Mouse (Mus musculus) embryonic fibroblast, embryonic 13.5 days (primary cell): ENCODE measurements around the gene Cmtr1. TPM values are rescaled to one million over a fixed set of nuclear protein-coding genes. Genes with fewer than 3 reads are reported as not detected.

ENCODE experiments used
- H3K27ac ChIP-seq: 2 replicates; pipeline ENCODE4 v1.5.1; 2012; ENCODE audit warnings: low read length, control low read depth, inconsistent platforms; ENCODE audit not compliant: insufficient read depth
- H3K4me1 ChIP-seq: 2 replicates; pipeline ENCODE4 v1.6.1; 2011; ENCODE audit warnings: low read length; ENCODE audit not compliant: control insufficient read depth, insufficient read depth
- H3K4me3 ChIP-seq: 2 replicates; pipeline ENCODE4 v1.5.1; 2011; ENCODE audit warnings: mild to moderate bottlenecking, control low read depth, low read length; ENCODE audit not compliant: insufficient read depth
- CTCF ChIP-seq: IDR thresholded peaks from 2 replicates; pipeline ENCODE4 v1.5.1; 2011; ENCODE audit warnings: mild to moderate bottlenecking, control low read depth, low read length, moderate library complexity, borderline replicate concordance; ENCODE audit not compliant: insufficient read depth
- POLR2A ChIP-seq: IDR thresholded peaks from 2 replicates; pipeline ENCODE4 v1.6.1; 2011; ENCODE audit warnings: low read depth, mild to moderate bottlenecking, control low read depth, low read length, moderate library complexity
- polyA plus RNA-seq: library from polyadenylated mRNA; stranded (reverse); fragments of >200 nt; gene quantifications from 2 replicates; pipeline ENCODE4 v1.2.4, GENCODE M21; 2011; ENCODE audit warnings: low read depth; ENCODE audit not compliant: missing spikeins, insufficient read length

The Cmtr1 gene
- polyA plus RNA-seq, 1 experiment, result 68.9 TPM

DNA sequence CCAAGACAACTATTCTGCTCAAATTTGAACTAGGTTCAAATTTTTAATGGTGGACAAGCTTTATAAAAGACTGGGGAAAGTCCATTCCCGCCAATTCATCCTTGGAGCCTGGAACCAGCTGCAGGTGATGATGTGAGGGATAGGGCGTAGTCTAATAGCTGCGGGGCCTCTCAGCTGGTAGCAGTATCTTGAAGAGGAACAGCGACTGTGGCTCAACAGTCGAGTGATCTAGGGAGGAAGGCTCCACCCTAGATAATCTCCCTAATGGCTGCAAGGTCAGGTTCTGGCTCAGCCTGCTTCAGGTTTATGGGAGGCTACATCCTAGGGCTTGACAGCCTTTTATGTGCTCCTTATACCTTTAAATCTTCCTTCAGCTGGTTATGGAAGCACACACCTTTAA lies 30.8 kb upstream of the Cmtr1 start:
- TF ChIP-seq POLR2A (no peak), CTCF (no peak)
- Histone ChIP-seq H3K4me3 (no peak overlapping the region), H3K27ac (no peak overlapping the region)

DNA sequence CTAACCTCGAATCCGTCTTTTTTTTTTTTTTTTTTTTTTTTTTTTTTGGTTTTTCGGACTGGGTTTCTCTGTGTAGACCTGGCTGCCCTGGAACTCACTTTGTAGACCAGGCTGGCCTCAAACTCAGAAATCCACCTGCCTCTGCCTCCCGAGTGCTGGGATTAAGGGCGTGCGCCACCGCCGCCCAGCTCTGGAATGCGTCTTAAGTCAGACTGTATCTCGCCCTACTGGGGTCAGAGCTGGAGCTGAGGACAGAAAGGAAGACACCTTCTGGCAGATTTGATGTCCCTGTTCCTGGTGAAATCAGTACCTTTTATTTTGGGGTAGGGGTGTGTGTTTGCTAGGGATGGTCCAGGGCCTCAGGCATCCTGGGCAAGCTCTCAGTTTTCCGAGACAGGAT lies 28.1 kb upstream of the Cmtr1 start:
- H3K4me3 ChIP-seq, result no peak overlapping the region
- H3K27ac ChIP-seq, result no peak overlapping the region
- TF ChIP-seq POLR2A, result no peak
- TF ChIP-seq CTCF, result no peak
- H3K4me1 ChIP-seq, result no peaks in the 10 kb centered on the region

More for the DNA sequence above, 30.8 kb upstream of the Cmtr1 start:
- no peaks in the 10 kb centered on the region for H3K4me1 ChIP-seq

DNA sequence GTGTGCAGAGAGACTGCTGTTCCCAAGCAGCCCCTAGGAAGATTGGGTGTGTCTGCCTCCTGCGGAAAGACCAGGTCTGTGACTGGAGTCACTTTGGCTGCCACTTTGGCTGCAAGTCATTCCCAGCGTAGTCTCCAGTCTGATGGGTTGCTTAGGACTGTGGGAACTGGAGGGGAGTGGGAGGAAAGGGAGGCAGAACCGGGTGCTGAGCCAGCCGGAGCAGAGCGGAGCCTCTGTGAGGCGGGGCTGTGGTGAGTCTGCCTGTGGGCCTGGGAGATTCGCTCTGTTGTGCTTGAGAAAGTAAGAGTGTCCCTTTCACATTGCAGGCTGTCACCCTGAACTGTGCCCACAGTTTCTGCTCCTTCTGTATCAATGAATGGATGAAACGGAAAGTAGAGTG lies 24.9 kb upstream of the Cmtr1 start:
- no peak for TF ChIP-seq POLR2A
- no peak for TF ChIP-seq CTCF
- Histone ChIP-seq H3K4me1 (no peaks in the 10 kb centered on the region), H3K4me3 (no peak overlapping the region), H3K27ac (no peak overlapping the region)

GRCm38 (mm10) chr17:29636118-29636517 lies 24.3 kb upstream of the Cmtr1 start:
- no peak for TF ChIP-seq POLR2A
- TF ChIP-seq CTCF, result peak; percentile 69; the same call in 1 of the 2 replicates
- H3K4me1 ChIP-seq, result no peaks in the 10 kb centered on the region
- no peak overlapping the region for H3K4me3 ChIP-seq
- H3K27ac ChIP-seq, result no peak overlapping the region

DNA sequence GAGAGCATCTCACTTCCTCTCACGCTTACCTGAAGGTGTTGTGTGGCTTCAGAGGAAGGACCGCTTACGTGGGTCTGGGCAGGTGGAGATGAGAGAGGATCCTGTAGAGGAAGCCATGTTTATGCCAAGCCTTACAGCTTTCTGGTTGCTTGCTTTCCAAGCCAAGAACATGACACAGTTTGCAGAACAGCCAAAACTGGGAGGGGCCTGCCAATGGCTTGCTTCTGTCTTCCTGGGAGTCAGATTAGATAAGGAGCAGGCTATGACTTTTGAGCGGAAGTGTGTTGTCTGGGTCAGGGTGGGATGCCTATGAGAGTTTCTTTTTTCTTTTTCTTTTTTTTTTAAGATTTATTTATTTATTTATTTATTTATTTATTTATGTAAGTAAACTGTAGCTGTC lies 23.0 kb upstream of the Cmtr1 start:
- H3K4me3 ChIP-seq, result no peak overlapping the region

DNA sequence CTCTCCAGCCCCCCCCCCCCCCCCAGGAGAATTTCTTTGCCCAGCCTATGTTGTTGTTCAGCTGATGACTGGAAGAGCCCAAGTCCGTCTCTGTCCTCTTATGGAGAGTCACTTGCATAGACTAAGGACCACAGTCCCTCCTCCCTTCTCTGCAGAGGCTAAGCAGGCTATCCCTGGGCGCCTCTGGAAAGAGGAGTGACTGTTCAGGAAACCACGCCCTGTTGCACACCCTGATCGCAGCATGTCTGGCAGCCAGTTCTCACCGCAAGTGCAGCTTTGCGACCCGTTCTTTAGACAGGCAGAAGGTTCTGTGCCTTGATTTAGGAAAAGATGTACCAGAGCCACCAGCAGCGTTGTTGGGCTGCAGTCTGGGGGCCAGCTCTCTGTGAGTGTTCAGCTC lies 22.5 kb upstream of the Cmtr1 start:
- Histone ChIP-seq H3K27ac (no peak overlapping the region), H3K4me3 (no peak overlapping the region), H3K4me1 (no peaks in the 10 kb centered on the region)
- TF ChIP-seq POLR2A (no peak), CTCF (no peak)

More for the DNA sequence above, 23.0 kb upstream of the Cmtr1 start:
- H3K27ac ChIP-seq, result no peak overlapping the region
- no peaks in the 10 kb centered on the region for H3K4me1 ChIP-seq
- TF ChIP-seq POLR2A, result no peak
- no peak for TF ChIP-seq CTCF

- Histone ChIP-seq H3K4me1 (no peaks in the 10 kb centered on the region), H3K27ac (no peak overlapping the region), H3K4me3 (no peak overlapping the region)
- TF ChIP-seq POLR2A, result no peak
- TF ChIP-seq CTCF, result no peak
Measured at GRCm38 (mm10) chr17:29640971-29641370, 19.4 kb upstream of the Cmtr1 start.

GRCm38 (mm10) chr17:29642219-29642618 lies 18.2 kb upstream of the Cmtr1 start:
- no peaks in the 10 kb centered on the region for H3K4me1 ChIP-seq
- no peak overlapping the region for H3K4me3 ChIP-seq

GRCm38 (mm10) chr17:29658249-29658648 lies 2.1 kb upstream of the Cmtr1 start:
- no peak for TF ChIP-seq POLR2A
- no peak for TF ChIP-seq CTCF
- Histone ChIP-seq H3K4me3 (no peak overlapping the region), H3K27ac (no peak overlapping the region), H3K4me1 (no peaks in the 10 kb centered on the region; the same call in 1 of the 2 replicates)

More at GRCm38 (mm10) chr17:29642219-29642618, 18.2 kb upstream of the Cmtr1 start:
- TF ChIP-seq CTCF (no peak), POLR2A (no peak)
- no peak overlapping the region for H3K27ac ChIP-seq

DNA sequence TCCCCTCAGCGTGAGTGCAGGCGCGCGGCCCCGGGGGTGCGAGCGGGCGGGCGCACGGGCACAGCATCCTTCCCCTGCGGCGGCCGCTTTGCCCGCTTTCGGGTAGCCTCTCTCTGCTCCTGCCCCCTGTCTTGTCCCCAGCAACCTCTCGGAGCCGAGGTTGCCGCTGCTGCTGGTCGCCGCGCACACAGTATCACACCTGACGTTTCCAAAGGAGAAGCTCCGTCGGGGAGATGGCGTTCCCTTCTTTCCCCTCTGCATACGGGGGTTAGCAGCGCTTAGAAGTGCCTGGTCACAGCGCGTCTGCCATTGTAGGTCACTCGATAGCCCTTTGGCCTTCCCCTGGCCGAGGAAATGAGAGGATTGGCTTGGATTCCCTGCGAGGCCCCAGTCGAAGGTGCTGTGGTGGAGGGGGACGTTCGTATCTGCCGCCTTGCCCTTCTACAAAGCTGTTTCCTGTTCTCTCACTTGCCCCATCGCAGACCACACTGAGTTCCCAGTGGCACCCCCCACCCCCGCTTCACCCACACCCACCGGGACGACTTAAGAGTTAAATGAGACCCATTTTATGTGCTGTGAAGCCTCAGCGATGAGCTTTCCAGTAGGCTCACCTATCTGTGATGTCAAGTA lies 482 bp downstream of the Cmtr1 start:
- H3K4me3 ChIP-seq, result peak overlapping the region; percentile 83
- H3K27ac ChIP-seq, result peak overlapping the region; percentile 84
- no peak for TF ChIP-seq CTCF
- no peak for TF ChIP-seq POLR2A
- H3K4me1 ChIP-seq, result no peaks in the 10 kb centered on the region; the same call in 1 of the 2 replicates
